Mouse (Mus musculus): Measurements from ENCODE around the gene Clmp.

The Clmp gene

GRCm38 (mm10) chr9:40685801-40686420 lies at the start of gene Clmp:
Gene Clmp, plus strand, starts transcription at chr9:40685962.
- no peak for DNase-seq (ENCODE audit: low spot score)

- DNase-seq (ENCODE audit: low spot score) = no peak
Observed at GRCm38 (mm10) chr9:40636054-40636453, 49.7 kb upstream of the Clmp start.

GRCm38 (mm10) chr9:40637705-40638393 lies 47.9 kb upstream of the Clmp start:
- no peak for DNase-seq (ENCODE audit: low spot score)

- DNase-seq (ENCODE audit: low spot score) = no peak
Observed at GRCm38 (mm10) chr9:40638394-40639049, 47.2 kb upstream of the Clmp start.

- DNase-seq (ENCODE audit: low spot score) = no peak
Observed at GRCm38 (mm10) chr9:40639536-40640187, 46.1 kb upstream of the Clmp start.

- DNase-seq (ENCODE audit: low spot score) = no peak
Observed at GRCm38 (mm10) chr9:40641318-40641717, 44.4 kb upstream of the Clmp start.

- DNase-seq (ENCODE audit: low spot score) = no peak
Observed at GRCm38 (mm10) chr9:40642470-40643220, 43.1 kb upstream of the Clmp start.

GRCm38 (mm10) chr9:40649444-40649843 lies 36.3 kb upstream of the Clmp start:
- DNase-seq (ENCODE audit: low spot score) = no peak

GRCm38 (mm10) chr9:40649983-40650382 lies 35.8 kb upstream of the Clmp start:
- no peak for DNase-seq (ENCODE audit: low spot score)

GRCm38 (mm10) chr9:40651239-40651859 lies 34.4 kb upstream of the Clmp start:
- no peak for DNase-seq (ENCODE audit: low spot score)

GRCm38 (mm10) chr9:40652757-40653156 lies 33.0 kb upstream of the Clmp start:
- no peak for DNase-seq (ENCODE audit: low spot score)

- no peak for DNase-seq (ENCODE audit: low spot score)
Observed at GRCm38 (mm10) chr9:40666190-40666803, 19.5 kb upstream of the Clmp start.

- no peak for DNase-seq (ENCODE audit: low spot score)
Observed at GRCm38 (mm10) chr9:40670313-40670712, 15.4 kb upstream of the Clmp start, which contains the start of gene Gm21915. Gene Gm21915, plus strand, starts transcription at chr9:40670613.

- DNase-seq (ENCODE audit: low spot score) = no peak
Observed at GRCm38 (mm10) chr9:40671323-40671930, 14.3 kb upstream of the Clmp start.

GRCm38 (mm10) chr9:40675203-40675958 lies 10.4 kb upstream of the Clmp start:
- DNase-seq (ENCODE audit: low spot score) = no peak

- DNase-seq (ENCODE audit: low spot score) = no peak
Observed at GRCm38 (mm10) chr9:40678653-40679052, 7.1 kb upstream of the Clmp start.

- no peak for DNase-seq (ENCODE audit: low spot score)
Observed at GRCm38 (mm10) chr9:40686421-40686899, 698 bp downstream of the Clmp start.

GRCm38 (mm10) chr9:40687053-40687452 lies 1.3 kb downstream of the Clmp start:
- DNase-seq (ENCODE audit: low spot score) = no peak

GRCm38 (mm10) chr9:40687553-40687952 lies 1.8 kb downstream of the Clmp start:
- no peak for DNase-seq (ENCODE audit: low spot score)

GRCm38 (mm10) chr9:40690511-40690910 lies 4.7 kb downstream of the Clmp start:
- no peak for DNase-seq (ENCODE audit: low spot score)

Measured in left cerebral cortex, adult 11 months (tissue).